Mouse (Mus musculus) urinary bladder, adult 2 months (tissue): Measurements from ENCODE around the gene Slmap. TPM values are rescaled to one million over a fixed set of nuclear protein-coding genes. Genes with fewer than 3 reads are reported as not detected.

ENCODE experiments used
- DNase-seq: peaks from one replicate; pipeline ENCODE4 v3.0.0; 2022; ENCODE audit warnings: low spot score
- polyA plus RNA-seq: library from polyadenylated mRNA; depleted of rRNA; stranded (reverse); fragments of >200 nt; gene quantifications from 2 replicates; pipeline ENCODE4 v1.2.3, GENCODE M21; 2012

The Slmap gene
- polyA plus RNA-seq, 1 experiment = 261 TPM

DNA sequence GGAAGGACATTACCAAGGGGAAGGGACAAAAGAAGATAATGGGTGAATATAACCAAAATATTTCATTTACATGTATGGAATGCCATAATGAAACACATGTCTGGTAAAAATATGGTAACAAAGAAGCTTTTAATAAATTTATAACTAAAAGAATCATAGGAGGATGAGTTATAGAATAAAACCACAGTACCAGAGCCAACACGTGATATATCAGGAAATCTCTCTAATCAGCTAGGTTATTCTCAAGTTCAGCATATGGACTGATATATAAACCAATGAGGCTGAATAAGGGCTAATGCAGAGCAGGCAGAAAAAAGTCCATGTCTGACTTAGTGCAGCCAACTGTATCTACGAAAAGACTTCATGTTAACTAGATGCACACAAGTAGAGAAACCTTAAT lies 58.3 kb downstream of the Slmap start:
- no peak for DNase-seq

GRCm38 (mm10) chr14:26467974-26468373 lies 66.8 kb downstream of the Slmap start:
- DNase-seq = no peak

- no peak for DNase-seq
Measured at GRCm38 (mm10) chr14:26466544-26467125, 68.1 kb downstream of the Slmap start.

DNA sequence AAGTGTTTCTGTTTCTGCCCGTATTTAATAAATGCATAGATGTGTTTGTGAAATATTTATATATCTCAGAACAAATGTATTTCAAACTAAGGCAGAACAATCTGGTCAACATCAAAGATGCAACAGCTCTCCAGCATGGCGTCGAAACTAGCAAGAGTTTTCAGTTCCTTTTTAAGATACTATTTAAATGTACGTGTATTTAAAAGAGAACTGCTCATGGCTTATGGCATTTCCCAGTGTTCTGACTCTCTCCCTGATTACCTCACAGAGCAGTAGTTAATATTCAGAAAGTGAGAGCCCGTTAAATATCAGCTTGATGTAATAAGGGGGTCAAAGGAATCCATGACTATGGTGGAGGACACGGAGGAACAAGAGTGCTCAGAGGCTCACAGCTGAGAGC lies 68.8 kb downstream of the Slmap start:
- DNase-seq = no peak

DNA sequence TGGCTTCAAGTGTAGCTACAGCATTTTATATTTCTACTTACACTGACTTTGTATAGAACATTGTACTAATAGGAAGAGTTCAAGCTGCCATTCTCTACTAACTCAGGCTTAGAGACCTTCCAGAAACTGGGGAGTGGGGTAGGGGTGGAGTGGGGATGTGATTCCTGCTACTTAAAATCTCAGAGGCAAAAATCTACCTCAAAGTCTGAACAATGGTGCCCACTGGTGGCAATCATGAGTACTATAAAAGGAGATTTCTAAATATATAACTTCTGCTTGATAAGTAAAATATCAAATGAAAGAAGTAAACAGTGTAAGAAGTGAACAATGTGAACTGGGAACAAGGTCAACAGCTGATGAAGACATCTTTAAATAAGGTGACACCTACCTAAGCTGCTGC lies 75.2 kb downstream of the Slmap start:
- DNase-seq = no peak

DNA sequence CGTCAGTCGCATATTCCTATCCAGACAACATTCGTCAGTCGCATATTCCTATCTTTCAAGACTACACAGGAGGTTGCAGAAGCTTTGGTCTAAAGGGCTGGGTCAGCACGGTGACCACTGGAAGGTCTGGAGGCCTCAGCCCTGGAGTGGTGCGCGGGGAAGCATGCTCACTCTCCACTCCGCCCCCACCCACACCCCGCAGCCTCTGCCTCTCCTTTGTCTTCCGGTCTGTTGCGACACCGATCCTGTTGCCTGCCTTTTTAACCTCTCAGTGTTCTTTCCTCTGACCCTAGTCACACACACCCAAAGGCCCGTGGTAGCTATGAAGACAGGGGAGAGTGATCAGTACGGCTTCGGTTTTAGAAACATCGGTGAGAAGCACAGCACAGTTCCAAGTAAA lies 79.9 kb downstream of the Slmap start:
- no peak for DNase-seq

- no peak for DNase-seq
Measured at GRCm38 (mm10) chr14:26450036-26450800, 84.5 kb downstream of the Slmap start.

DNA sequence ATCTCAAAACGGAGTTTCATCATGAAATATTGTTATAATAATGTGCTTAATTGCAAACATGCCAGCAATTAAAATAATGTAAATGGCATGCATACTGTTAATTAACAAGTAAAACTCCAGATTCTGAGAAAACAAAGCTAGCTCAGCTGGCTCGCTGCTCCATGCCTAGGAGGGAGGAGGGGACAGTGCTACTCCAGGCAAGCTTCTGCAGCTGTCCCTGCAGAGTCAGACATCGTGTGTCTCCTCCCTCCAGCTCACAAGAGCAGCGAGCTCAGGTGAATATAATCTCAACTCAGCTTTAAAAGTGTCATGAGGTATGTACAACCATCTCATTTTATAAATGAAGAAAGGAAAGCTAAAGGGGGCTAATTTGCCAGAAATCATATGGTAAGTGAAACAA lies 86.2 kb downstream of the Slmap start:
- no peak for DNase-seq

DNA sequence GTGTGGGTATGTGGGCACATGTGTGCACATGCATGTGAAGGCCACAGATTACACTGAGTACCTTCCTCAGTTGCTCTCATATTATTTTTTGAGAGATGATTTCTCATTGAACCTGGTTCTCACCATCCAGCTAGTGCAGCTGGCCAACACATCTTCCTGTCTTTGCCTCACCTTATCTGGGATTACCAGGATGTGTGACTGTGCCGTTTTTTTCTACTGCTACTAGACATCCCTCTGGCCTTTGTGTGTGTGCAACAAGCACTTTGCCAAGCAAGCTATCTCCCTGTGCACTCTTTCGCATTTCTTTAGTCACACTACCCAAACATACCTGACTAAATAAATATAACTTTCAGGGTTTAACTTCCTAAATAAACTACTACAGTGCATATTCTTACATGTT lies 87.5 kb downstream of the Slmap start:
- no peak for DNase-seq

- no peak for DNase-seq
Measured at GRCm38 (mm10) chr14:26446538-26446937, 88.2 kb downstream of the Slmap start.

DNA sequence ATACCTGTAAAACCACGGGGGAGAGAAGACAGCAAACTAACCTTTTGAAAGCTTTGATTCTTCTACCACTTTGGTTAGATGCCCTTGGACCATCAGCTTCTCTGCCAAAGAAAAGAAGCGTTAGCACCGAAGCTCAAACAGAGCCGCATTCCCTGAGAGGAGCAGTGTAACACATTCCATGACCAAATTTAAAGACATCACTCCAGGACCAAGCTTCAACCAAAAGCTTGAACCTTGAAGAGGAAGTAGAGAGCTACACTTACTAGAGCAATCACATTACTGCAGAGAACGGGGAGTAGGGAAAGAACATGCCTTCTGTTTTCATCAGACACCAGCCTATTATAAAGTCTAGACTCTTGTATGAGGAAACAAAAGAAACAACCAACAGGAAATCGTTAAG lies 92.2 kb downstream of the Slmap start:
- no peak for DNase-seq

DNA sequence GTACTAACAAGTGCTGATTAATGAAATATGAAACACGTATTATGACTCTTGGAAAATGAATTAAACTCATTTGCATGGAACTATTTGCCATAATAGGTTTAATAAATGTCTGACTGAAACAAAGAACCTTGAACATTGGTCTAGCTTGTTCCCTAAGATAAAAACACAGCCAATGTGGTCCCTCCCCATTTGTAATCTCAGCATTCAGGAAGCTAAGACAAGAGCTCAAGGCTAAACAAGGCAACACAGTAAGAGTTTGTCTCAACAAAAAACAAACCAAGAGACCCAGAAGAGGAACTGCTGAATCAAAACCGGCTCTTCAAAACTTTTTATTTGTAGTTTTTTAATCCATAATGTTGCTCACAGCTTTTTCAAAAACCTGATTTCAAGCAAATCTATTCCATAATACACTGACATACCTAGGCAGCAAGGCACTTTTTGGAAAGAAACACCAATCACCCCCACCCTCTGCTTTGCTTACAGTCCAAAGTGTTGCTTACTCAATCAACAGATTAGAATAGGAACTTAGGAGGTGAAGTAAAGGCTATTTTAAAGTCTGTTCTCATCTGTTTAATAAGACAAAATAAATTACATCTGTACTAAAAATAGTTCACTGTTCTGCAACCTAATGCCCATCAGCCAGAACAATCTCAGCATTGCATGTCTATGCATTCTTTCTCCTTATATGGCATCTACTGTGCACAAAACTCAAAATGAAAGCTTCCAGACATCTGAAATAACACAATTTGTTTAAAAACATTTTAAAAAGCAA lies 93.5 kb downstream of the Slmap start:
- DNase-seq = no peak

DNA sequence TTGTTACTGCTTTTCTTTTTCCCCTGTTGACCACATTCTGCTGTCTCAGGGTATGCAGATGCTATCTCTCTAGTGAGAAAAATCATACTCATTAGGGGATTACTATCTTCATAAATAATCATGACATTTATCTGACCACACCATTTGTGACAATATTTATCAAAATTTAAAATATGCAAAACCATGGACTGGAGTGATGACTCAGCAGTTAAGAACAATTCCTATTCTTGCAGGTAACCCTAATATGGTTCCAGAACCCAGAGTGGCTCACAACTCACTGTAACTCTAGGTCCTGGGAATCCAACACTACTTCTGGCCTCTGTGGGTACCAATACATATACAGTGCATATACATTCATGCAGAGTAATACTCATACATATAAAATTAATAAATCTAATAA lies 94.7 kb downstream of the Slmap start:
- no peak for DNase-seq

DNA sequence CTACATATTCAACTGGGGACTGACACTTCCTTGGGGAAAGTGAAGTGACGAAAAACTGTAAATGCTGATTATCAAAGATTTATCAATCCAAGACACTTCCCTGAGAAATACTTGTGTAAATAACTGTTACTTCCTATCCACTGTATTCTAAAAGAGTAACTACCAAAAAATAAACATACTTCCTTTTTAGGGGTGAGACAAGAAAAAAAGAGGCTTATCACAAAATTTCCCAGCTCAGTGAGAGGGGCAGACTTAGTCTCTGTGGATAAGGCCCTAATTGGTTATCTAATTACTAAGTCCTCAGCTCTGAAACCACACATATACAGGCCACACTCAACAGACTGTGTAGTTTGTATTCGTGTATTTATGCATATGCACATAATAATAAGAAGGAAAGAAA lies 97.0 kb downstream of the Slmap start:
- DNase-seq = no peak

DNA sequence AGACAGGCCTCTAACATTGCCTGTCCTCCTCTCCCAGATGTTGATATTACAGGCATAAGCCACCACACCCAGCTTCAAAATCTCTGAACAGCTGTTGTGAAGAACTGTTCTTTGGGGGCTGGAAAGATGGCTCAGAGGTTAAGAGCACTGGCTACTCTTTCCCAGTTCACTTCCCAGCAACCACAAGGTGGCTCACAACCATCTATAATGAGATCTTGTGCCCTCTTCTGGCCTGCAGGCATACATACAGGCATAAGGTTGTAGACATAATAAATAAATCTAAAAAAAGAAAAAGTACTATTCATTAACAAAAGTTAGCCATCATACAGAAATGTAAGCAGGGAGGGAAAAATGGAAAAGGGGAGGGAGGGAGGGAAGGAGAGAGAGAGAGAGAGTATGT lies 98.4 kb downstream of the Slmap start:
- no peak for DNase-seq

GRCm38 (mm10) chr14:26432320-26432719 lies 102.4 kb downstream of the Slmap start:
- DNase-seq = no peak

GRCm38 (mm10) chr14:26431919-26432318 lies 102.8 kb downstream of the Slmap start:
- DNase-seq = no peak

- no peak for DNase-seq
Measured at GRCm38 (mm10) chr14:26420231-26420630, 114.5 kb downstream of the Slmap start.

GRCm38 (mm10) chr14:26417956-26418355 lies 116.8 kb downstream of the Slmap start:
- DNase-seq = no peak

GRCm38 (mm10) chr14:26417088-26417487 lies 117.6 kb downstream of the Slmap start:
- DNase-seq = no peak

- DNase-seq = no peak
Measured at GRCm38 (mm10) chr14:26413581-26413980, 121.2 kb downstream of the Slmap start.

GRCm38 (mm10) chr14:26406746-26407145 lies 128.0 kb downstream of the Slmap start:
- no peak for DNase-seq
